Mouse (Mus musculus): Measurements from ENCODE around the gene Foxl1.
A peak's percentile ranks its signal among the peaks of the same experiment; 100 is the strongest.

Gene Foxl1

GRCm38 (mm10) chr8:121093496-121093895 is 34.2 kb upstream of the Foxl1 start:
- no peak for DNase-seq (ENCODE audit: low read depth, low spot score)

GRCm38 (mm10) chr8:121104049-121104818 is 23.5 kb upstream of the Foxl1 start:
- DNase-seq (ENCODE audit: low read depth, low spot score), result no peak

- peak; percentile 92 for DNase-seq (ENCODE audit: low read depth, low spot score)
Observed at GRCm38 (mm10) chr8:121107668-121108656, 19.8 kb upstream of the Foxl1 start, which contains the start of gene Mthfsd. TSS of gene Mthfsd (minus strand) at chr8:121108392.

GRCm38 (mm10) chr8:121108657-121109056 is 19.1 kb upstream of the Foxl1 start:
- DNase-seq (ENCODE audit: low read depth, low spot score), result no peak

- no peak for DNase-seq (ENCODE audit: low read depth, low spot score)
Observed at GRCm38 (mm10) chr8:121111145-121111907, 16.4 kb upstream of the Foxl1 start.

GRCm38 (mm10) chr8:121113261-121113660 is 14.5 kb upstream of the Foxl1 start:
- peak; percentile 81 for DNase-seq (ENCODE audit: low read depth, low spot score)

GRCm38 (mm10) chr8:121115136-121115535 is 12.6 kb upstream of the Foxl1 start:
- no peak for DNase-seq (ENCODE audit: low read depth, low spot score)

GRCm38 (mm10) chr8:121115948-121116347 is 11.8 kb upstream of the Foxl1 start, which contains the start of gene Foxc2:
TSS of gene Foxc2 (plus strand) at chr8:121116171.
- peak; percentile 63 for DNase-seq (ENCODE audit: low read depth, low spot score)

- no peak for DNase-seq (ENCODE audit: low read depth, low spot score)
Observed at GRCm38 (mm10) chr8:121116591-121117185, 11.1 kb upstream of the Foxl1 start.

- no peak for DNase-seq (ENCODE audit: low read depth, low spot score)
Observed at GRCm38 (mm10) chr8:121117186-121117651, 10.5 kb upstream of the Foxl1 start.

GRCm38 (mm10) chr8:121117906-121118305 is 9.8 kb upstream of the Foxl1 start:
- no peak for DNase-seq (ENCODE audit: low read depth, low spot score)

- DNase-seq (ENCODE audit: low read depth, low spot score), result no peak
Observed at GRCm38 (mm10) chr8:121118634-121119420, 8.9 kb upstream of the Foxl1 start.

- DNase-seq (ENCODE audit: low read depth, low spot score), result no peak
Observed at GRCm38 (mm10) chr8:121119635-121120455, 7.9 kb upstream of the Foxl1 start.

- no peak for DNase-seq (ENCODE audit: low read depth, low spot score)
Observed at GRCm38 (mm10) chr8:121120456-121121419, 7.0 kb upstream of the Foxl1 start.

GRCm38 (mm10) chr8:121121704-121122103 is 6.0 kb upstream of the Foxl1 start:
- DNase-seq (ENCODE audit: low read depth, low spot score), result no peak

GRCm38 (mm10) chr8:121122368-121122767 is 5.4 kb upstream of the Foxl1 start:
- DNase-seq (ENCODE audit: low read depth, low spot score), result no peak

GRCm38 (mm10) chr8:121123113-121123512 is 4.6 kb upstream of the Foxl1 start:
- DNase-seq (ENCODE audit: low read depth, low spot score), result no peak
